Mouse (Mus musculus) embryonic facial prominence, embryonic 11.5 days (tissue): ENCODE results near the gene Taf13. TPM values are rescaled to one million over a fixed set of nuclear protein-coding genes. Genes with fewer than 3 reads are reported as not detected.
A peak's percentile ranks its signal among the peaks of the same experiment; 100 is the strongest.

Source experiments
- ATAC-seq: fragments of 200-750 bp; cut with Nextera tagmentation; replicated peaks from 2 replicates; pipeline ENCODE4 v1.8.0; 2017; ENCODE audit warnings: low read depth; ENCODE audit not compliant: insufficient number of reproducible peaks, low FRiP score, low TSS enrichment
- DNase-seq: peaks from one replicate; pipeline ENCODE4 v3.0.0-alpha.2; 2015; ENCODE audit warnings: low spot score
- H3K27ac ChIP-seq: fragments of 300-500 bp; sonication (generic); replicated peaks from 2 replicates; pipeline ENCODE4 v1.5.1; 2014; ENCODE audit warnings: mild to moderate bottlenecking, low read depth, low read length, control low read depth
- H3K27me3 ChIP-seq: fragments of 300-500 bp; sonication (generic); 2 replicates; pipeline ENCODE4 v1.6.1; 2014; ENCODE audit warnings: mild to moderate bottlenecking, low read length, moderate library complexity, mixed read lengths; ENCODE audit not compliant: control insufficient read depth, insufficient read depth
- H3K36me3 ChIP-seq: fragments of 300-500 bp; sonication (generic); replicated peaks from 2 replicates; pipeline ENCODE4 v1.6.1; 2014; ENCODE audit warnings: low read depth, mild to moderate bottlenecking, low read length, moderate library complexity, mixed read lengths; ENCODE audit not compliant: control insufficient read depth, insufficient read depth
- H3K4me1 ChIP-seq: fragments of 300-500 bp; sonication (generic); 2 replicates; pipeline ENCODE4 v1.6.1; 2014; ENCODE audit warnings: low read length, mixed read lengths; ENCODE audit not compliant: control insufficient read depth, insufficient read depth
- H3K4me2 ChIP-seq: fragments of 300-500 bp; sonication (generic); 2 replicates; pipeline ENCODE4 v1.6.1; 2014; ENCODE audit warnings: low read depth, mild to moderate bottlenecking, control low read depth, low read length, moderate library complexity
- H3K4me3 ChIP-seq: fragments of 300-500 bp; sonication (generic); 2 replicates; pipeline ENCODE4 v1.5.1; 2014; ENCODE audit warnings: low read depth, low read length, control low read depth
- H3K9ac ChIP-seq: fragments of 300-500 bp; sonication (generic); replicated peaks from 2 replicates; pipeline ENCODE4 v1.6.1; 2014; ENCODE audit warnings: mild to moderate bottlenecking, control low read depth, low read length
- H3K9me3 ChIP-seq: fragments of 300-500 bp; sonication (generic); replicated peaks from 2 replicates; pipeline ENCODE4 v1.6.1; 2016; ENCODE audit warnings: mild to moderate bottlenecking, low read length, inconsistent platforms, mixed read lengths; ENCODE audit not compliant: control insufficient read depth
- WGBS: fragments of 180-500 bp; shearing (Covaris S2); extraction: QIAGEN DNeasy Blood & Tissue Kit; methylation state at CpG from one replicate; pipeline ENCODE4 v1.1.7; 2014; 5-methylcytosine and 5-hydroxymethylcytosine counted together
- microRNA-seq: library from miRNA; unstranded; fragments of <30 nt; microRNA quantifications from one replicate; pipeline ENCODE4, GENCODE M21; 2016; ENCODE audit warnings: borderline number of aligned reads
- polyA plus RNA-seq: library from polyadenylated mRNA; unstranded; fragments of >200 nt; fragmentation: Nextera tagmentation; extraction: Ambion mirVana; gene quantifications from 2 replicates; pipeline ENCODE4 v1.2.1, GENCODE M21; 2014

The Taf13 gene
- polyA plus RNA-seq, 1 experiment from 2014 or later, result 70.3 TPM

DNA sequence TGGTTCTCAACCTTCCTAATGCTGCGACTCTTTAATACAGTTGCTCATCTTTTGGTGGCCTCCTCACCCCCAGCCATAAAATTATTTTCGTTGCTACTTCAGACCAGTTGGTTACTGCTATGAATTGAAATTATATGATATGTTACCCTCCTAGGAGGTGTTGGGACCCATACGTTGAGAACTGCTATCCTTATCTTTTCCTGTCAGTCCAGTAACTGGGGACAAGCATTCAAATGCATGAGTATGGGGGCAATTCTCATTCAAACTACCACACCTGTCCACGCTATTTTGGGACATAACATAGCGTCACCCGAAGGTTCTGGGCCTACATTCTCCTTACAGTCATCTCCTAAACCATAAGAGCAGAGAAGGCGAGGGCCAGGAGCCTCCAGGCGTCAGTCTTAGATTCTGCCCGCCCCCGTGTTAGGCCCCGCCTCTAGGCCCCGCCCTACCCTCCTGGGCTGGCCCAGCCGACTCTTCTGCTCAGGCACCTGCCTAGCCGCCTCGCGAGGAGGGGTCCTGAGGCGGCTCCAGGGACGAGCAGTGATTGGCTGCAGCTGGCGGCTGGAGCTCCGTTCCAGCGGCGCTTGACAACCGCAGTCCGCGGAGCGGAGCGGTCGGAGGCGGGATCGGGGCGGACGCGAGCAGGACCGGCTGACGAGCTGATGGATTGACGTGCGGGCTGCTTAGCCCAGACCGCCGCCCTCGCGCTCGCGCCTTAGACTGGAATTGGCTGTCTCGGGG, 19.5 kb downstream of the Taf13 start, which contains the start of gene Wdr47:
Gene Wdr47, plus strand, starts transcription at position 494 of the 744 bp plus-strand sequence.
- WGBS, result 5% methylated on average over 44 of the region's 44 CpGs
- Histone ChIP-seq H3K9ac (peak within 1 kb of the TSS; percentile 74), H3K36me3 (no peaks in the 10 kb centered on the region), H3K4me1 (no peaks in the 10 kb centered on the region; the same call in 1 of the 2 replicates), H3K9me3 (no peaks in the 10 kb centered on the region), H3K27ac (peak within 1 kb of the TSS; percentile 31; the same call in 1 of the 2 replicates), H3K4me2 (peak within 1 kb of the TSS; percentile 97), H3K27me3 (no peaks in the 10 kb centered on the region), H3K4me3 (peak within 1 kb of the TSS; percentile 73)
- peak; percentile 99 for ATAC-seq
- DNase-seq, result peak; percentile 97

DNA sequence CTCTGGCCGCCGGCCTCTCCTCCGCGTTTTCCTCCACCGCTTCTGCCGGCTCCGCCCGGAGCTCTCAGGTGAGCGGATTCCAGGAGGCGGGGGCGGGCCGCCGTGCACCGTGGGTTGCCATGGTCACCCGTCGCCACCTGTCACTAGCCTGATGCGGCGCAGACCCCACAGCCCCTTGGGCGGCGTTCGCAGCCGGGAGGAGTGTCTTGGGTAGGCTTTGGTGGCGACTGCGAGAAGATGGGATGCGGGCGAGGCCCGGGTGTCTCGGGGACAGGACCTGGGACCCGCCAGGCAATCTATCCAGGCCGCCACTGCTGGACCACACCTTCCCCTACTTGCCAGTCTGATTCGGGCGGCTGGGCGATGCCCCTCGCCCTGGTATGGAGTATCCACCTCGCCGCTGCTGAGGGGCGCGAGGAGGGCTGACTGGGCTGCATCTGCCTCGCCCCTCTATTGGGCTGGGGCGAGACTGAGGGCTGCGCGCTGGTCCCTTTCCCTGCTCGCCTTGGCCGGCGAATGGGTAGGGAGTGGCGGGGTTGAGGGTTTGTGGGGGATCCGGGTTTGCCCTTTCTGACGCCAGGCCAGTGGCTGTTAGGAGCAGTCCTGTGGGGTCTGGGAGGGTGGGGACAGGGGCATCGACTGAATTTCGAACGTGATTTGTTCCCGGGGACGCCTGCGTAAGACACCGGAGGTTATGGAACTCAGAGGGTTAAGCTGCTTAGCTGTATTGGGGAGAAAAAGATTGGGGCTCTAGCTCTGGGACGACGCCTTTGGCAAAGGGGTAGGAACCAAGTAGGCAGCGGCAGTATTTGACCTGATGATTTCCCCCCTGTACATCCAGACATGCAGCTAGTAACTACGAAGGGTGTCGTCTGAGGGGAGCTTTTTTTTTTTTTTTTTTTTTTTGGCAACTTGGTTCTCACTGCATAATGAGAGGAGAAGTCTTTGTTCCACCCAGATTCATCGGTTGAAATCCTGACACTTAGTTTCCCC, 20.3 kb downstream of the Taf13 start:
- DNase-seq (peak; percentile 19), ATAC-seq (peak; percentile 80)
- Histone ChIP-seq H3K9ac (peak overlapping the region; percentile 74), H3K4me1 (no peaks in the 10 kb centered on the region; the same call in 1 of the 2 replicates), H3K36me3 (no peaks in the 10 kb centered on the region), H3K27ac (peak overlapping the region; percentile 31; the same call in 1 of the 2 replicates), H3K4me3 (peak overlapping the region; percentile 73), H3K9me3 (no peaks in the 10 kb centered on the region), H3K4me2 (peak overlapping the region; percentile 97), H3K27me3 (no peaks in the 10 kb centered on the region)
- under 1% methylated on average over 57 of the region's 61 CpGs for WGBS

- H3K4me3 ChIP-seq, result no peak overlapping the region
- DNase-seq (no peak), ATAC-seq (no peak)
- no peaks in the 10 kb centered on the region for H3K9me3 ChIP-seq
- H3K27ac ChIP-seq, result no peak overlapping the region
- H3K27me3 ChIP-seq, result no peaks in the 10 kb centered on the region
- H3K36me3 ChIP-seq, result no peaks in the 10 kb centered on the region
- H3K4me1 ChIP-seq, result no peaks in the 10 kb centered on the region
- no peak overlapping the region for H3K9ac ChIP-seq
- no peak overlapping the region for H3K4me2 ChIP-seq
- WGBS, result 55% methylated on average over 3 of the region's 3 CpGs
Measured at GRCm38 (mm10) chr3:108608906-108609305, 37.4 kb downstream of the Taf13 start.

Small RNA genes lying within 50 kb of the gene (microRNA-seq; reads per million reads assigned to microRNA genes)
- not detected for gene Gm22860

Other genes starting within 250 kb of the Taf13 start
- 0.32 TPM in 1 of 2 replicates, not detected in the other for gene Mybphl, start 206.8 kb upstream of the Taf13 start, polyA plus RNA-seq
- gene Psrc1, start 187.9 kb upstream of the Taf13 start, polyA plus RNA-seq, result 71.5 and 81.7 TPM in 2 replicates
- gene Celsr2, start 156.1 kb upstream of the Taf13 start, polyA plus RNA-seq, result 12.4 and 13.5 TPM in 2 replicates
- 153 TPM in 2 replicates for gene Sars, start 126.5 kb upstream of the Taf13 start, polyA plus RNA-seq
- gene 1700013F07Rik, start 37.5 kb upstream of the Taf13 start, polyA plus RNA-seq, result not detected in 2 replicates
- gene 5330417C22Rik, start 35.2 kb upstream of the Taf13 start, polyA plus RNA-seq, result 0.48 and 1.5 TPM in 2 replicates
- gene Tmem167b, start 9.2 kb upstream of the Taf13 start, polyA plus RNA-seq, result 48.2 and 49.6 TPM in 2 replicates
- 16.9 and 17.2 TPM in 2 replicates for gene Wdr47, start 19.6 kb downstream of the Taf13 start, polyA plus RNA-seq
- 73.2 and 79.8 TPM in 2 replicates for gene Clcc1, start 82.2 kb downstream of the Taf13 start, polyA plus RNA-seq
- 99.1 and 99.3 TPM in 2 replicates for gene Gpsm2, start 150.6 kb downstream of the Taf13 start, polyA plus RNA-seq
- 0.15 and 0.20 TPM in 2 replicates for gene Aknad1, start 168.0 kb downstream of the Taf13 start, polyA plus RNA-seq